Mouse (Mus musculus) neural tube, embryonic 10.5 days (tissue): ENCODE data around the gene Tarsl2.

ENCODE experiments used
- DNase-seq: peaks from one replicate; pipeline ENCODE4 v3.0.0-alpha.2; 2017; ENCODE audit warnings: low spot score; ENCODE audit errors: extremely low spot score

Gene Tarsl2

DNA sequence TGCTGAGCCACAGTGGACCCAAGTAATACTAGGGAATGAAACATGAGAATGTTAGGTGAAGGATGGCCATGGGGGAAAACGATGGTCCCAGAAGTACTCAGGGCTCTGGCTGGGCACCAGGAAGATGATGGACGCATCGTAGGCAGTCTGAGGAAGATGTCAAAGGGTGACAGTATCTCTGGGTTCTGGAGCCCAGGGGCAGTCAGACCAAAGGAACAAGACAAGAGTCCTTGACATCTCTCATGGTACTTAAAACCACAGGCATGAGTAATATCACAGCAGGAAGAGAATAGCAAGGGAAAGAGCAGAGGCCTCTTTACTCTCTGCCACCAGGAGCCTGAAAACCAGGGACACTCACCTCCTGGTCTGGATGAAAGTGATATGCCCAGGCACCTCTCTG is 90.6 kb downstream of the Tarsl2 start:
- no peak for DNase-seq

DNA sequence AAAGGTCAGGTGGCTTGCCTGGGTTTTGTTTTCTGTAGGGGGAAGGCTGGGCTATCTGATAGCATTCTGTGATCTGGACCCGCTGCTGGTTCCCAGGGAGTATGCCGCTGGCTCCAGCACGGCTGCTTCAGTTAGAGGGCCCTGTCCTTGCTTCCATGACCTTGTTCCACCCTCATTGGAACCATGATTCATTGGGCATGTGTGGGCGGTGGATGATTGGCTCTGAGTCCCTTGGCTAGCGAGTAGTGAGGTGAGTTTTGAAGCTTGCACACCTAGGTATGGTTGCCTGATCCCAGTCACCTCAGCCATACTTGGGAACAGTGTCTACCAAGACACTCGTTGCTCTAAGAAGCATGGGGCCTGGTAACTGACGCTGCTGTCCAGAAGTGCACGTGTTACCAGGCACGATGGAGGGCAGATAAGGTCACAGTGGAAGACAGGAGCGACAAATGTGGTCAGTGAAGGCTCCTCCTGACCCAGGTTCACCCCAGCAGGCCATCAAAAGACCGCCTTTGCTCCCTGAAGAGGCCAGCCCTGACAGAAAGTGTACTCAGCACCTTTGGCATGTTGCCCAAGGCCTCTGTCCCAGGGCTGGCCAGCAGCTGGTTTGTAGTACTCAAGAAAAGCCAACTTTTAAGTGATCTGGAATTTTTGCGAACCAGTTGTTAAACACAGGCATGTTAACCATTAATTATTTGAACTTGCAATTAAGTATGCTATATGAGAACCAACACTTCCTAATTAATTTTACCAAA is 92.8 kb downstream of the Tarsl2 start:
- no peak for DNase-seq
